Mouse (Mus musculus) stomach, postnatal 0 days (tissue): ENCODE measurements around the gene Il23a. TPM values are rescaled to one million over a fixed set of nuclear protein-coding genes. Genes with fewer than 3 reads are reported as not detected.

ENCODE experiments used
- ATAC-seq: fragments of 200-750 bp; cut with Nextera tagmentation; 2 replicates; pipeline ENCODE4 v1.8.0; 2017; ENCODE audit not compliant: low FRiP score, low TSS enrichment
- DNase-seq: peaks from one replicate; pipeline ENCODE4 v3.0.0-alpha.2; 2016; ENCODE audit warnings: low spot score
- H3K27ac ChIP-seq: fragments of 300-500 bp; sonication (generic); replicated peaks from 2 replicates; pipeline ENCODE4 v1.5.1; 2014; ENCODE audit warnings: mild to moderate bottlenecking, control low read depth
- H3K27me3 ChIP-seq: fragments of 300-500 bp; sonication (generic); 2 replicates; pipeline ENCODE4 v1.6.1; 2014; ENCODE audit warnings: low read length; ENCODE audit not compliant: control insufficient read depth, insufficient read depth
- H3K36me3 ChIP-seq: fragments of 300-500 bp; sonication (generic); 2 replicates; pipeline ENCODE4 v1.6.1; 2014; ENCODE audit warnings: low read length, mixed read lengths; ENCODE audit not compliant: control insufficient read depth, insufficient read depth
- H3K4me1 ChIP-seq: fragments of 300-500 bp; sonication (generic); replicated peaks from 2 replicates; pipeline ENCODE4 v1.6.1; 2014; ENCODE audit warnings: antibody characterized with exemption; ENCODE audit not compliant: control insufficient read depth, insufficient read depth
- H3K4me2 ChIP-seq: fragments of 300-500 bp; sonication (generic); replicated peaks from 2 replicates; pipeline ENCODE4 v1.6.1; 2014; ENCODE audit warnings: low read depth, mild to moderate bottlenecking, control low read depth, moderate library complexity
- H3K4me3 ChIP-seq: fragments of 300-500 bp; sonication (generic); 2 replicates; pipeline ENCODE4 v1.5.1; 2014; ENCODE audit warnings: low read depth, low read length, control low read depth
- H3K9ac ChIP-seq: fragments of 300-500 bp; sonication (generic); 2 replicates; pipeline ENCODE4 v1.6.1; 2014; ENCODE audit warnings: mild to moderate bottlenecking, low read length, control low read depth, mixed read lengths
- H3K9me3 ChIP-seq: fragments of 300-500 bp; sonication (generic); 2 replicates; pipeline ENCODE4 v1.6.1; 2016; ENCODE audit warnings: low read length; ENCODE audit not compliant: control insufficient read depth
- CTCF ChIP-seq: IDR thresholded peaks from 2 replicates; pipeline ENCODE4 v1.5.1; 2016; ENCODE audit warnings: antibody characterized with exemption, low read depth, mild to moderate bottlenecking, moderate library complexity
- EP300 ChIP-seq: optimal IDR thresholded peaks from 2 replicates; pipeline ENCODE3; 2016; ENCODE audit warnings: antibody characterized with exemption
- WGBS: fragments of 180-500 bp; shearing (Covaris S2); extraction: QIAGEN DNeasy Blood & Tissue Kit; methylation state at CpG from one replicate; pipeline ENCODE4 v1.1.7; 2014; 5-methylcytosine and 5-hydroxymethylcytosine counted together
- polyA plus RNA-seq: library from polyadenylated mRNA; unstranded; fragments of >200 nt; fragmentation: Nextera tagmentation; extraction: Ambion mirVana; gene quantifications from 2 replicates; pipeline ENCODE4 v1.2.1, GENCODE M21; 2015

The Il23a gene
- polyA plus RNA-seq, 1 experiment from 2014 or later, result 0.35 TPM

DNA sequence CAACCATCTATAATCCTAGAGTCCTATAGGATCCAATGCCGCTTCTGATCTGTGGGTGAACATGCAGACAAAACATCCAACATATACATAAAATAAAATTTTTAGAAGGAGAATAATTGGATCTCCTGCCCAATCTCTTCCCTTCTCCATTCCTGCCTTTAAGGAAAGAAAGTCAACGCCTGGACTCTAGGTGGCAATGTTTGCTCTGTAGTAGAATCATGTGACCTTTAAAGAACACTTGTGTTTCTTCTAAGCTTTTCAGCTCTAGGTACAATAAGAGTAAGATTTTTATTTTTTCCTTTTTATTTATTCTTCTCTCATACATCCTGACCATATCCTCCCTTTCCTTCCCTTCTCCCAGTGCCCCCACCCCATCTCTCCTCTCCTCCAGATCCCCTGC is 26.7 kb downstream of the Il23a start:
- ATAC-seq, result no peak
- Histone ChIP-seq H3K36me3 (peaks cover 5% of the 10 kb centered on the region; the same call in 1 of the 2 replicates), H3K27ac (no peak overlapping the region), H3K27me3 (no peaks in the 10 kb centered on the region), H3K9ac (no peak overlapping the region), H3K4me3 (no peak overlapping the region), H3K9me3 (no peaks in the 10 kb centered on the region), H3K4me2 (0 out of 2 replicates have a peak overlapping the region, but pooled peaks have one; percentile 15), H3K4me1 (no peaks in the 10 kb centered on the region; the same call in 1 of the 2 replicates)
- no peak for DNase-seq
- TF ChIP-seq EP300, result no peak
- TF ChIP-seq CTCF, result peak; percentile 70
- WGBS, result 58% methylated on average over 2 of the region's 2 CpGs

DNA sequence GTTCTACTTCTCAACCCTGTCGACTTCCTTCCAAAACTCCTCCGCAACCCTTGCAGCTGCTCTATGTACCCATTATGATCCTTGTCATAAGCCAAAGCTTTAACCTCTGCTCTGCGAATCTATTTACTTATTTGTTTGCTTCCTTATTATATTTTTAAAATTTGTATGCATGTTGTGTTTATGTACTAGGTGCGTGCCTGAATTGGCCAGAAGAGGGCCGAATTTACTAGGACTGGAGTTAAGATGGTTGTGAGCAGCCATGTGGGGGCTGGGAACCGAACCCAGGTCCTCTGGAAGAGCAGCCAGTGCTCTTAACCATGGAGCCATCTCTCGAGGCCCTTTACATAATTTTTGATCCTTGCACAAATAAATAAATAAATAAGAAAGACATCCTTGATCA is 27.7 kb downstream of the Il23a start:
- H3K36me3 ChIP-seq, result no peaks in the 10 kb centered on the region
- H3K27me3 ChIP-seq, result no peaks in the 10 kb centered on the region
- H3K4me1 ChIP-seq, result no peaks in the 10 kb centered on the region; the same call in 1 of the 2 replicates
- H3K27ac ChIP-seq, result peak overlapping the region; percentile 85
- DNase-seq, result no peak
- H3K4me2 ChIP-seq, result peak overlapping the region; percentile 64
- H3K9me3 ChIP-seq, result no peaks in the 10 kb centered on the region
- WGBS, result 35% methylated on average over 7 of the region's 7 CpGs
- TF ChIP-seq CTCF (peak; percentile 38), EP300 (no peak)
- H3K4me3 ChIP-seq, result peak overlapping the region; percentile 84
- ATAC-seq, result no peak
- peak overlapping the region; percentile 76 for H3K9ac ChIP-seq

DNA sequence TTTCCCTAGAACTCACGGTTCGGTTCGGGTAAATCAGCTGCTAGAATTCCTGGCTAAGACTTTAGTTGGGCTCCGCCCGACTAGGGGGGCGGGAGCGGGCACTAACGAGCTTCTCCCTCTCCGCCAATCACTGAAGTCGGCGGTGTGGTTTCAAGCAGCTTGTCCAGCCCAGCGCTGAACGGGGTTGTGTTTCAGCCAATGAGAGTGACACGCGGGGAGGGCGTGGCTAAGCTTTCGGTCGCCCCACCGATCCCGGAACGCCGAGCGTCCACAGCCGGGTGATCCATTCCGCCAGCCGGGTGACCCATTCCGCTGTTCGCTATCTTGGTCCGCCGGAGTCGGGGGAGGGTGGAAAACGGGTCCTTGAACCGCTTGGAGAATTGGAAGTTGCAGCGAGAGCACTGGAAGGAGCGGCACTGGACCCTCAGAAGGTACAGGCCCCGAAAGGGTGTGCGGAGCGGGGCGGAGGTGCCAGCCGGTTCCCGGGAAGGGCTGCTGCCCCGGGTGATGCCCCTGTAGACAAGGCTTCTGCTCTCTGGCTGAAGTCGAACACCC is 28.2 kb downstream of the Il23a start, which contains the start of gene Stat2:
Stat2 (plus strand) TSS at position 273 of the 555 bp plus-strand sequence.
- under 1% methylated on average over 42 of the region's 43 CpGs for WGBS

DNA sequence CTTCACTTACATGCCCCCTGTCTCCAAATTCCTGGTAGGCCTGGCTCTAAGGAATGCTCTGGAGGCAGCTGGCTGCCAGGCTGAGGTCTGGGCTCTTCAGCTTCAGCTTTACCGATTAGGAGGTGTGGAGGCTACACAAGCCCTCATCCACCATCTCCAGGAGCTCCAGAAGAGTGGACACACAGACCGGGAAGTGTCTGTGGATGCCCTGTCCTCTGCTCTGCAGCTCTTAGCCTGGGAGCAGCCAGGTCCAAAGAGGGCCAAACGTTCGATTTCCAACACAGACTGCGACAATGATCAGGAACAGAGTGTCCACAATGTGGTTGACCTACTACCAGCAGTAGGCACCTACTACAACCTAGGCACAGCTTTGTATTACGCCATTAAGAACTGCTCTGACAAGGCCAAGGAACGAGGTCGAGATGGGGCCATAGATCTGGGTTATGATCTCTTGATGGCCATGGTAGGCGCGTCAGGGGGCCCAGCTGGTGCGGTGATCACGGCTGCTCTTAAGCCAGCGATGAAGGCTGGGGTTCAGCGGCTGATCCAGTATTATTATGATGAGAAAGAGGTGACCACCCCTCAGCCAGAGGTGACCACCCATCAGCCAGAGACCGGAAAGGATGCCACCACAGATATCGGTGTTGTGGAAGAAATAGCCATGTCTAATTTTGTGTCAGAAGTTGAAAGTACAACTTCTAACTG is 29.2 kb downstream of the Il23a start:
- Histone ChIP-seq H3K9ac (no peak overlapping the region), H3K4me2 (peak overlapping the region; percentile 64), H3K4me1 (no peaks in the 10 kb centered on the region; the same call in 1 of the 2 replicates), H3K9me3 (no peaks in the 10 kb centered on the region), H3K27ac (0 out of 2 replicates have a peak overlapping the region, but pooled peaks have one; percentile 8), H3K36me3 (no peaks in the 10 kb centered on the region), H3K4me3 (peak overlapping the region; percentile 84), H3K27me3 (no peaks in the 10 kb centered on the region)
- TF ChIP-seq CTCF (no peak), EP300 (no peak)
- DNase-seq (no peak), ATAC-seq (no peak)
- 90% methylated on average over 16 of the region's 16 CpGs for WGBS

More for the DNA sequence above, 28.2 kb downstream of the Il23a start, which contains the start of gene Stat2:
- Histone ChIP-seq H3K27me3 (no peaks in the 10 kb centered on the region), H3K4me1 (no peaks in the 10 kb centered on the region; the same call in 1 of the 2 replicates), H3K4me2 (peak within 1 kb of the TSS; percentile 64), H3K9me3 (no peaks in the 10 kb centered on the region), H3K36me3 (no peaks in the 10 kb centered on the region), H3K4me3 (peak within 1 kb of the TSS; percentile 84), H3K27ac (peak within 1 kb of the TSS; percentile 85), H3K9ac (peak within 1 kb of the TSS; percentile 76)
- DNase-seq (peak; percentile 99), ATAC-seq (peak; percentile 99)
- TF ChIP-seq CTCF (no peak), EP300 (peak; percentile 84)

DNA sequence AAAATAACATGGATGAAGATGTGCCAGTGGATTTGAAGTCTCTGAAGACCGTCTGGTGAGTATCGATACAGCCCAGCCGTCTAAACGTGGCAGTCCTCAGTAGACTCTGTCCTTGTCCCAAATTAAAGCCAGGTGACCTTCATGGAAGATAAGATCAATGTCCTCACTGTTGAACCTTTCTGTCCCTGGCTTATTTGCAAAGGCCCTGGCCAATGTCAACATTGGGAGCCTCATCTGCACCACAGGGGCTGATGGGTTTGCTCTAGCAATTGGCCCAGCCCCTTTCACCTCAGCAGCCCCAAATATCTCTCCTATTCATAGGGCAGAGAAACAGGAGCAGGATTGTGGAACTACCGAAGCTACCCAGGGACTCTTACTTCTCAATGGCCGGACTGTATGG is 30.2 kb downstream of the Il23a start, which contains the start of gene Apof:
Apof (plus strand) TSS at position 301 of the 400 bp plus-strand sequence.
- WGBS, result 72% methylated on average over 6 of the region's 6 CpGs
- ATAC-seq (no peak), DNase-seq (no peak)
- Histone ChIP-seq H3K27me3 (no peaks in the 10 kb centered on the region), H3K4me1 (no peaks in the 10 kb centered on the region; the same call in 1 of the 2 replicates), H3K4me2 (no peak within 1 kb of the TSS), H3K4me3 (no peak within 1 kb of the TSS), H3K27ac (no peak within 1 kb of the TSS), H3K9me3 (no peaks in the 10 kb centered on the region), H3K36me3 (no peaks in the 10 kb centered on the region), H3K9ac (no peak within 1 kb of the TSS)
- TF ChIP-seq CTCF (no peak), EP300 (no peak)
